Mouse (Mus musculus): ENCODE measurements around the gene Slc24a4.

DNA sequence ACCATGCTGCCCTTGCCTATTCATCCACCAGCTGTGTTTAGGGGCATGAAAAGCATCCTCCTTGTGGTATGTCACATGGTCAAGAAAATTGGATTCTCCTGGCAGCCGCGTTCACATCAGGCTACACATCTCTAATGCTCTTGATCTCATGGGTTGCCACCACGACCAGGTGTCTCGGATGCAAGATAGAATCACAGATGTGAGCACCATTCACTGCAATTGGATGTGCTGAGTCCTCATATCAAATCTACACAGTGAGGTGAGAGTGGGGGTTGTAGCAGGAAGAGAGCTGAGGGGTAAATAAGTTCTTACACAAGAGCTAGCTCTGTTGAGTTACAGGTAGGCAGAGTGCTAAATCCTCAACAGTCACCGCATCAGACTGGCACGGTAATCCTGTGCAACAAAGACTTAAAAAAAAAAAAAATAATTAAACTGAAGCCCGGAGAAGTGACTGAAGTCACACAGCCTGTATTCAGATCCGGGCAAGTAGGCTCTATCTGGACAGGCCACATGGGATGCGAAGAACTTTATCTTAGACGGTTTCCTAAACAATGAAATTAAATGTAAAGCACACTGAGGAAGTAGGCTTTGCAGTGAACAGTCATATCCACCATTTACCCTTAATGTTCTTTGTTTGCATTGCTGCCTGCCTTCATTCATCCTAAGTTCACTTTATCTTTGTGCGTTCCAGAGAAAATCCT is 180.7 kb downstream of the Slc24a4 start:
- TF ChIP-seq CTCF (IDR thresholded peaks at IDR 0.05) (no peak), EP300 (IDR thresholded peaks at IDR 0.05) (no peak)

Measured in lung, postnatal 0 days (tissue).